Mouse (Mus musculus) forebrain, postnatal 0 days (tissue): Measurements from ENCODE around the gene Mettl26. TPM values are rescaled to one million over a fixed set of nuclear protein-coding genes. Genes with fewer than 3 reads are reported as not detected.

Experiments
- ATAC-seq: fragments of 200-750 bp; cut with Nextera tagmentation; 2 replicates; pipeline ENCODE4 v1.8.0; 2017; ENCODE audit warnings: mild to moderate bottlenecking, moderate library complexity
- DNase-seq: peaks from one replicate; pipeline ENCODE4 v3.0.0-alpha.2; 2015
- H3K27ac ChIP-seq: fragments of 300-500 bp; sonication (generic); 2 replicates; pipeline ENCODE4 v1.5.1; 2014; ENCODE audit warnings: low read depth, mild to moderate bottlenecking, antibody characterized with exemption, low read length, moderate library complexity, mixed read lengths
- H3K27me3 ChIP-seq: fragments of 300-500 bp; sonication (generic); 2 replicates; pipeline ENCODE4 v1.6.1; 2014; ENCODE audit warnings: mild to moderate bottlenecking, low read length, mixed read lengths; ENCODE audit not compliant: insufficient read depth
- H3K36me3 ChIP-seq: fragments of 300-500 bp; sonication (generic); 2 replicates; pipeline ENCODE4 v1.6.1; 2014; ENCODE audit warnings: mild to moderate bottlenecking, moderate library complexity; ENCODE audit not compliant: insufficient read depth
- H3K4me1 ChIP-seq: fragments of 300-500 bp; sonication (generic); 2 replicates; pipeline ENCODE4 v1.6.1; 2014; ENCODE audit warnings: antibody characterized with exemption; ENCODE audit not compliant: insufficient read depth
- H3K4me2 ChIP-seq: fragments of 300-500 bp; sonication (generic); 2 replicates; pipeline ENCODE4 v1.6.1; 2014; ENCODE audit warnings: low read depth, mild to moderate bottlenecking, moderate library complexity
- H3K4me3 ChIP-seq: fragments of 300-500 bp; sonication (generic); 2 replicates; pipeline ENCODE4 v1.5.1; 2014; ENCODE audit warnings: low read depth, low read length, mixed read lengths
- H3K9ac ChIP-seq: fragments of 300-500 bp; sonication (generic); 2 replicates; pipeline ENCODE4 v1.6.1; 2014; ENCODE audit warnings: mild to moderate bottlenecking
- H3K9me3 ChIP-seq: fragments of 300-500 bp; sonication (generic); 2 replicates; pipeline ENCODE4 v1.6.1; 2016; ENCODE audit warnings: low read length
- CTCF ChIP-seq: sonication (generic); IDR thresholded peaks from 2 replicates; pipeline ENCODE4 v1.5.1; 2016; ENCODE audit warnings: antibody characterized with exemption, control low read depth, low read depth
- WGBS: fragments of 180-500 bp; shearing (Covaris S2); extraction: QIAGEN DNeasy Blood & Tissue Kit; methylation state at CpG from one replicate; pipeline ENCODE4 v1.1.7; 2014; 5-methylcytosine and 5-hydroxymethylcytosine counted together
- polyA plus RNA-seq: library from polyadenylated mRNA; unstranded; fragments of >200 nt; fragmentation: Nextera tagmentation; extraction: Ambion mirVana; gene quantifications from 2 replicates; pipeline ENCODE4 v1.2.1, GENCODE M21; 2015
- total RNA-seq: library from RNA; depleted of rRNA; stranded (reverse); fragments of >200 nt; gene quantifications from 2 replicates; pipeline ENCODE4 v1.2.3, GENCODE M21; 2014

Gene Mettl26
- total and polyA plus RNA-seq, 2 experiments from 2014 or later, result 37.0 to 62.2 TPM

DNA sequence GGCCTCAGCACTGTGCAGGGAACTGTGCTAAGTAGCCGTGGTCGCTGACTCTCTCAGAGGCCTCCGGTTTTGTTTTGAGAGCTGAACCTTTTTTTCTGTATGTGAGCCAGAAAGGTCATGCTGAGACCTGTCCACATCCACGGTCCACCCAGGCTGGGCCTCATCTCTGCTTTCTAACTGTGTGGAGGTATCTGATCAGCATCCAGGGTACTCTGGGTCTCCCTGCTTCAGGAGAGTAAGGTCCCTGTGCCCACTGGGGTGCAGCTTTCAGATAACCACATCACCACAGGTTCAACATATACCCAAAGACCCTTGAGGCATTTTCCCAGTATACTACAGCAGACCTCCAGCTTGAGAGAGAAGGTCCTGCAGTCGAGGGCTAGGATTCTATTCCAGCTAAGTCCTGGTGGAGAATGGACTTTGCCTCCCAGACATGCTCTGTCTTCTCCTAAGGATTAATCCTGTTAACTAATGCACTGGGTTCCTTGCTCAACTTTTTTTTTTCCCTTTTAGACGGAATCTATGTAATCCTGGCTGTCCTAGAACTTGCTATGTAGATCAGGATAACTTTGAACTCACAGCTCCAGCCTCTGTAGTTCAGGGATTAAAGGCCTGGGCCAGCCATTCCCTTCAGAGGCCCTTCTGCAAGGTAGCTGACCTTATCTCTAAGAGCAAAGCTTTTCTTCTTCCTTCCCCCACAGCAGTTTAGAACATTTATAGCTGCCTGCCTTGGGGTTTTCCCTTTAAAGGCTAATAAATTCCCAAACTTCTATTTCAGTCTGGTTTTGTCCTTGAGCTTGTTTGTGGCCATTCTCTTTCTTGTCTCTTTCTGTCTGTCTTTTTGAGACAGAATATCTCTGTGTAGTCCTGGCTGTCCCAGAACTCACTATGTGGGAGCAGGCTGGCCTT, 12.9 kb upstream of the Mettl26 start:
- peak; percentile 30; the same call in 1 of the 2 replicates for ATAC-seq
- Histone ChIP-seq H3K9me3 (no peaks in the 10 kb centered on the region), H3K4me3 (peak overlapping the region; percentile 71), H3K36me3 (no peaks in the 10 kb centered on the region; the same call in 1 of the 2 replicates), H3K9ac (peak overlapping the region; percentile 81), H3K27ac (peak overlapping the region; percentile 91), H3K27me3 (no peaks in the 10 kb centered on the region), H3K4me2 (peak overlapping the region; percentile 87), H3K4me1 (peaks cover 12% of the 10 kb centered on the region)
- TF ChIP-seq CTCF, result no peak
- 9% methylated on average over 6 of the region's 6 CpGs for WGBS
- no peak for DNase-seq

DNA sequence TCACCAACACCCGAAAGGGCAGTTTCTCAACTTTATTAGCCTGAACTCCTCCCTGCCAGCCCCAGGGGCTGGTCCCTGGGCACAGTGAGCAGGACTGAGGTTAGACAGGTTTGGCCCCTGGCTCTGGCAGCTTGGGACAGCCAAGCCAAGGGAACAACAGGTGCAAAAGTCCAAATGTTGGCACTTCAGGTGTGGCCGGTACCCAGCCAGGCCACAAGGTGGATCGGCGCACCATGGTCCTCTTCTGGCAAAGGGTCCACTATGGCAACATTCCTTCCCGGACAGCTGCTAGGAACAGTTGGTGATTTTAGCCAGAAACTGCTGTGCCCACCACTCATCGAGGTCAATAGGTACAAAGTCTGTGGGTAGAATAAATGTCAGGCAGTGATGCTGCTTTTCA, 11.2 kb upstream of the Mettl26 start:
- WGBS, result 89% methylated on average over 6 of the region's 6 CpGs
- TF ChIP-seq CTCF, result no peak

DNA sequence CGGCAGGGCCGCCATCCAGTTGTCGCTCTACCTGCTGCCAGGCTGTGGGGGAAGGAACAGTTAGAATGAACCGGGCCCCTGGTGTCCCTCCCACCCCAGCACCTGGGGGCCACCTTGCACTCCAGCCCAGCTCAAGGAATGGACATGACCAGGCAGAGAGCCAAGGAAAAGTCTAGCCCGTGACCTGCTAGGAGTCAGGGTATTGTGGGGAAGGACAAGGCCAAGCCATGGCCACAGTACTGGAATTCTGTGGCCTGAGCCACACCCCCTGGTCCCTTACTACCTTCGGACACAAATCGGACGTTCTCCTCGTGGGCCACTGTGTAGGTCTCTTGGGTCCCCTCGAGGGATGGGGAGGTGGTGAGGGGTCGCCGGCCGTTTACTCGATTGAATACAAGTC, 10.6 kb upstream of the Mettl26 start:
- peaks cover 16% of the 10 kb centered on the region for H3K4me1 ChIP-seq
- no peaks in the 10 kb centered on the region for H3K27me3 ChIP-seq
- TF ChIP-seq CTCF, result no peak
- no peaks in the 10 kb centered on the region for H3K9me3 ChIP-seq
- 93% methylated on average over 14 of the region's 14 CpGs for WGBS
- DNase-seq (no peak), ATAC-seq (no peak)
- H3K9ac ChIP-seq, result no peak overlapping the region
- H3K36me3 ChIP-seq, result no peaks in the 10 kb centered on the region; the same call in 1 of the 2 replicates
- H3K4me3 ChIP-seq, result no peak overlapping the region
- H3K27ac ChIP-seq, result no peak overlapping the region
- H3K4me2 ChIP-seq, result no peak overlapping the region

More for the DNA sequence above, 11.2 kb upstream of the Mettl26 start:
- Histone ChIP-seq H3K9me3 (no peaks in the 10 kb centered on the region), H3K9ac (no peak overlapping the region), H3K4me2 (no peak overlapping the region), H3K36me3 (no peaks in the 10 kb centered on the region; the same call in 1 of the 2 replicates), H3K4me1 (peaks cover 13% of the 10 kb centered on the region), H3K4me3 (no peak overlapping the region), H3K27me3 (no peaks in the 10 kb centered on the region), H3K27ac (no peak overlapping the region)
- DNase-seq, result no peak
- no peak for ATAC-seq

DNA sequence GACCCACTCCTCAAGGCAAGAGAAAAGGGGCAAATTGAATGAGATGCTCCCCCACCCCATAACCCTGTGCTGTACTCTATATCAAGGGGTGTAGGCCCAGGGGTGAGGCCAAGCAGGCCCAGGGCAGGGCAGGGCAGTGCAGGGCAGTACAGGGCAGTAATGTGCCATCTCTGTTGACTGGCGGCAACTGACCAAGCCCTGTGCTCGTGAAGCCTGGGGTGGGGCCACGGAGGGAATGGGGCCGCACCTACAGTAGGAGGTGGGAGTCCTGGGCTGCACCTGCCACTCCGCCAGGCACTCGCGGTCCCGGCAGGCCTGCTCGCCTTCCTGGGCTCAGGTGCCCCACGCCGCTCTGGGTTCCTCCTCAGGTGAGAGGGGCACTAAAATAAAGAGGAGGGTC, 9.6 kb upstream of the Mettl26 start:
- Histone ChIP-seq H3K9me3 (no peaks in the 10 kb centered on the region), H3K9ac (no peak overlapping the region), H3K4me1 (peaks cover 16% of the 10 kb centered on the region), H3K4me3 (no peak overlapping the region), H3K36me3 (no peaks in the 10 kb centered on the region; the same call in 1 of the 2 replicates), H3K4me2 (no peak overlapping the region), H3K27ac (no peak overlapping the region), H3K27me3 (no peaks in the 10 kb centered on the region)
- no peak for TF ChIP-seq CTCF
- ATAC-seq, result no peak
- DNase-seq, result no peak
- WGBS, result 90% methylated on average over 11 of the region's 11 CpGs

DNA sequence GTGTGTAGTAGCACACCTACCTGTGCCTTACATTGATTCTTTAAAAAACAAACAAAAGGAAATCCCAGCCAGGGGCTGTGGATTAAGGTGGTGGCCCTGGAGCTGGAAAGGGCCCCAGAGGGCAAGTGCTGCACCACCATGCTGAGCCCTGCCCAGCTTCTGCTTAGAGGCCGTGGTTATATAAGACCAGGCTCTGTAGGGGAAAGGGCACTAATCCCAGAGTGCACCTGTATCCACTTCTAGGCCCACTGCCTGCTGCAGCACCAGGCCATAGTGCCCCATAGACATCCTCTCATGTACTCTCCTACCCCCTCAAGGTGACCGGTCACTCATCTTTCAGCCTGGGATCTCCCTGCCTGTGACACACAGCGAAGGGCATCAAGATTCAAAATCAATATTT, 8.7 kb upstream of the Mettl26 start:
- Histone ChIP-seq H3K4me2 (no peak overlapping the region), H3K4me1 (peaks cover 9% of the 10 kb centered on the region), H3K27me3 (no peaks in the 10 kb centered on the region), H3K9ac (no peak overlapping the region), H3K36me3 (no peaks in the 10 kb centered on the region; the same call in 1 of the 2 replicates), H3K9me3 (no peaks in the 10 kb centered on the region), H3K27ac (no peak overlapping the region), H3K4me3 (no peak overlapping the region)
- ATAC-seq (no peak), DNase-seq (no peak)
- no peak for TF ChIP-seq CTCF
- WGBS, result 92% methylated on average over 3 of the region's 3 CpGs

DNA sequence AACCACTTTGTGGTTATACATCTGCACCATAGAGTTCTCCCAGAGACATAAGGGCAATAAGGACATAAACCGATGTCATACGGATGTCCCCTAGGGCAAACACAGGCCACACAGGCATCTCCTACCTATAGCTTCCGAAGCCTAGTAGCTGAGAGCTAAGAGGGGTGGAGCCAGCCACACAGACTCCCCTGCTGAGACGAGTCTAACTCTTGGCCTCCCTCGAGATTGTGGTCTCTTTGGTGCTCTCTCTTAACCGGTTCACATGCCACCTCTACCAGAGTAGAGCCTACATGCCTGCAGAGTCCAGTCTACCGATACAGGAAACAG, 7.4 kb upstream of the Mettl26 start:
- 15% methylated on average over 7 of the region's 7 CpGs for WGBS
- no peak for TF ChIP-seq CTCF
- 0 out of 2 replicates have a peak, but pooled peaks cover 4% of the 10 kb centered on the region for H3K4me1 ChIP-seq
- H3K9me3 ChIP-seq, result no peaks in the 10 kb centered on the region
- H3K27ac ChIP-seq, result no peak overlapping the region
- H3K36me3 ChIP-seq, result no peaks in the 10 kb centered on the region; the same call in 1 of the 2 replicates
- H3K4me3 ChIP-seq, result peak overlapping the region; percentile 59
- no peak for ATAC-seq
- DNase-seq, result no peak
- H3K9ac ChIP-seq, result peak overlapping the region; percentile 57; the same call in 1 of the 2 replicates
- peak overlapping the region; percentile 92 for H3K4me2 ChIP-seq
- no peaks in the 10 kb centered on the region for H3K27me3 ChIP-seq

DNA sequence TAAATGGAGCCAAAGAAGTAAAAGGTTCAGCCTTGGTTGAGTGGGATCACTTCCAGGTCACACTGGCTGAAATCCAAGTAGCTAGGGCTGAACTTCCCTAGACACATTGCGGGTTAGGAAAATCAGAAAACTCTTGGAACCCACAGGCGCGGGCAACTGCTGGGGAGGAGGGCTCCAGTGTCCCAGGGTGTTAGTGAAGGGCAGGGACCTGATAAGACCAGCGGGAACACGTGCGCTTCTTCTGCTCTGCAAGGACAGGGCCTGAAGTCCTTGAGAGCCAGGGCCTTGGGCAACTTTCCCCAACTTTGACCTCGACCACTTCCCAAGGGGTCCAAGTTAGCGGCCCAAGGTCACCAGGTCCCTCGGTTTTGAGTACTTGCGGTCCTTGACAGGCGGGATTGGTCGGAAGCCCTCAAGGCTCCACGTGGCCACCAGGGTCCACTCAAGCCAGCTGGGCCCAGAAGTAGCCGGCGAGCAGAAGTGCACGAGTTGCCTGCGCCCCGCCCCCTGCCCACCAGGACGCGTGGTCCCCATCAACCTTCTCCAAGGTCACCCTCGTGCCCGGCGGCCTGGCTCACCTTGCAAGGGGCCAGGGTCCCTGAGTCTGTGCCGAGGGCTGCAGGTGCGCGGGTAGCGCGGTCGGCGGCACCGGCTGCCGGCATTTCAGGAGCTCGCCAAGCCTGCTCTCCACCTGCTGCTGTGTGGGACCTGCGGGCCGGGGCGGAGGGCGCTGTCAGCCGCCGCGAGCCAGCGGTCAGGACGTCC, 6.9 kb upstream of the Mettl26 start:
- Histone ChIP-seq H3K36me3 (no peaks in the 10 kb centered on the region; the same call in 1 of the 2 replicates), H3K4me3 (peak overlapping the region; percentile 59), H3K4me2 (peak overlapping the region; percentile 92), H3K27ac (no peak overlapping the region; the same call in 1 of the 2 replicates), H3K9me3 (no peaks in the 10 kb centered on the region), H3K9ac (peak overlapping the region; percentile 57), H3K4me1 (0 out of 2 replicates have a peak, but pooled peaks cover 4% of the 10 kb centered on the region), H3K27me3 (no peaks in the 10 kb centered on the region)
- under 1% methylated on average over 42 of the region's 42 CpGs for WGBS
- ATAC-seq (peak; percentile 50), DNase-seq (no peak)
- no peak for TF ChIP-seq CTCF
